Mouse (Mus musculus): ENCODE data around the gene Smad5.

Smad5 gene

GRCm38 (mm10) chr13:56701924-56702323 is 886 bp upstream of the Smad5 start:
- no peak for DNase-seq (ENCODE audit: low spot score in 2 of 2)

GRCm38 (mm10) chr13:56703222-56703870 is 536 bp downstream of the Smad5 start:
- peak; percentile 39 to 51 for DNase-seq (ENCODE audit: low spot score in 2 of 2)

- DNase-seq (ENCODE audit: low spot score in 2 of 2), result no peak
These were observed 1.1 kb downstream of the Smad5 start for GRCm38 (mm10) chr13:56703871-56704321.

GRCm38 (mm10) chr13:56704596-56704995 is 1.8 kb downstream of the Smad5 start:
- DNase-seq (ENCODE audit: low spot score in 2 of 2), result no peak

GRCm38 (mm10) chr13:56707111-56707510 is 4.3 kb downstream of the Smad5 start:
- DNase-seq (ENCODE audit: low spot score in 2 of 2), result no peak

- no peak for DNase-seq (ENCODE audit: low spot score in 2 of 2)
These were observed 4.8 kb downstream of the Smad5 start for GRCm38 (mm10) chr13:56707606-56708005.

- no peak for DNase-seq (ENCODE audit: low spot score in 2 of 2)
These were observed 7.8 kb downstream of the Smad5 start for GRCm38 (mm10) chr13:56710620-56711019.

- no peak for DNase-seq (ENCODE audit: low spot score in 2 of 2)
These were observed 9.4 kb downstream of the Smad5 start for GRCm38 (mm10) chr13:56712221-56712620.

GRCm38 (mm10) chr13:56726551-56726950 is 23.7 kb downstream of the Smad5 start:
- DNase-seq (ENCODE audit: low spot score in 2 of 2), result no peak

- no peak for DNase-seq (ENCODE audit: low spot score in 2 of 2)
These were observed 26.2 kb downstream of the Smad5 start for GRCm38 (mm10) chr13:56729046-56729445.

GRCm38 (mm10) chr13:56734617-56735016 is 31.8 kb downstream of the Smad5 start:
- DNase-seq (ENCODE audit: low spot score in 2 of 2), result no peak

GRCm38 (mm10) chr13:56735212-56735875 is 32.5 kb downstream of the Smad5 start:
- DNase-seq (ENCODE audit: low spot score in 2 of 2), result peak in 1 of 2 experiments; percentile 37

GRCm38 (mm10) chr13:56739556-56739955 is 36.7 kb downstream of the Smad5 start:
- DNase-seq (ENCODE audit: low spot score in 2 of 2), result no peak

- no peak for DNase-seq (ENCODE audit: low spot score in 2 of 2)
These were observed 37.7 kb downstream of the Smad5 start for GRCm38 (mm10) chr13:56740496-56740895.

- DNase-seq (ENCODE audit: low spot score in 2 of 2), result no peak
These were observed 38.9 kb downstream of the Smad5 start for GRCm38 (mm10) chr13:56741691-56742090.

GRCm38 (mm10) chr13:56742325-56742901 is 39.6 kb downstream of the Smad5 start:
- DNase-seq (ENCODE audit: low spot score in 2 of 2), result no peak

- DNase-seq (ENCODE audit: low spot score in 2 of 2), result no peak
These were observed 44.1 kb downstream of the Smad5 start for GRCm38 (mm10) chr13:56746739-56747532.

GRCm38 (mm10) chr13:56747554-56747953 is 44.7 kb downstream of the Smad5 start:
- DNase-seq (ENCODE audit: low spot score in 2 of 2), result no peak

GRCm38 (mm10) chr13:56749377-56749776 is 46.6 kb downstream of the Smad5 start:
- no peak for DNase-seq (ENCODE audit: low spot score in 2 of 2)

GRCm38 (mm10) chr13:56751774-56752173 is 49.0 kb downstream of the Smad5 start:
- no peak for DNase-seq (ENCODE audit: low spot score in 2 of 2)

GRCm38 (mm10) chr13:56752474-56753191 is 49.8 kb downstream of the Smad5 start:
- no peak for DNase-seq (ENCODE audit: low spot score in 2 of 2)

Data from frontal cortex, postnatal 14 days (tissue).